29 mouse cellular contexts compared by ENCODE assay signal in the genomic region with DNA sequence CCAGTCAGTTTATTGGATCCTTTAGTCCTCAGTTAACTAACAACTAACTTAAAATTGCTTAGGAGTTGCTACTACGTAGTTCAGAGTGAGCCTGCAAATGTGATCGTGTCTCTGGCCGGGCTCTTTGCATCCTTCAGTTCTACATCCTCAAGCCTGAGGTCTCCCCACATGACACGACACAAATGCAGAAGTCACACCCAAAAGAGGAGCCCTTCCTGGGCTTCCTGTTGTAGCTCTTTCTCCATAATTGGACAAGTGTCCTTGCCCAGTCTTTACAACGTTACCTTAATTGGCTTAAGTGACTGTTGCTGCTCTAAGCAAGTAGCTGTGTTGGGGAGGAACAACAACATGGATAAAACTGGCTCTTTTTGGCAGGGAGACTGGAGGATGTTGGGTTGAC. TPM values are rescaled to one million over a fixed set of nuclear protein-coding genes. Genes with fewer than 3 reads are reported as not detected.
DNase-seq lines count a peak whose midpoint lies in the region; ATAC-seq and TF ChIP-seq lines count a peak whose summit lies in the region.
"Had no signal": no experiment of that assay in that cellular context is flagged by ENCODE, and none has a peak within 500 bp of the region (broad histone marks: within the 10 kb centered on the region; RNA-seq: fewer than 3 reads in every experiment).

No protein-coding gene starts in this region.

- H3K9me3 ChIP-seq in liver, embryonic 13.5 days (replicated peaks), result no peaks in the 10 kb centered on the region
- H3K9me3 ChIP-seq in forebrain, postnatal 0 days (ENCODE audit: low read length), result no peaks in the 10 kb centered on the region
- H3K9me3 ChIP-seq in limb, embryonic 10.5 days (replicated peaks), result no peaks in the 10 kb centered on the region
- H3K9me3 ChIP-seq: embryonic facial prominence, embryonic 13.5 days; heart, embryonic 13.5 days; hindbrain, embryonic 12.5 days; limb, embryonic 12.5 days; megakaryocyte, embryonic 14.5 days; neural tube, embryonic 12.5 days had no signal

- H3K9ac ChIP-seq in liver, embryonic 13.5 days, result peak overlapping the region; percentile 11; the same call in 1 of the 2 replicates
- no peak overlapping the region for H3K9ac ChIP-seq in forebrain, postnatal 0 days
- H3K9ac ChIP-seq: embryonic facial prominence, embryonic 13.5 days; heart, embryonic 13.5 days; hindbrain, embryonic 12.5 days; limb, embryonic 12.5 days; neural tube, embryonic 12.5 days had no signal

- H3K36me3 ChIP-seq in liver, embryonic 13.5 days, result peaks cover 16% of the 10 kb centered on the region
- H3K36me3 ChIP-seq in forebrain, postnatal 0 days (ENCODE audit: insufficient read depth), result peaks cover 11% of the 10 kb centered on the region
- peaks cover 9% of the 10 kb centered on the region for H3K36me3 ChIP-seq in limb, embryonic 10.5 days

- peaks cover 8% of the 10 kb centered on the region for H3K4me1 ChIP-seq in bone marrow macrophage, adult 2 months (ENCODE audit: control insufficient read depth, insufficient read depth, low read length)
- H3K4me1 ChIP-seq in liver, embryonic 13.5 days (replicated peaks), result peaks cover 35% of the 10 kb centered on the region
- no peaks in the 10 kb centered on the region for H3K4me1 ChIP-seq in forebrain, postnatal 0 days (ENCODE audit: insufficient read depth)
- no peaks in the 10 kb centered on the region for H3K4me1 ChIP-seq in limb, embryonic 10.5 days
- H3K4me1 ChIP-seq: hindbrain, embryonic 12.5 days; limb, embryonic 12.5 days; neural tube, embryonic 12.5 days had no signal

- TF ChIP-seq POLR2A in bone marrow macrophage, adult 2 months (IDR thresholded peaks at IDR 0.05; ENCODE audit: borderline replicate concordance, low read depth, low read length), result no peak

- H3K4me2 ChIP-seq in liver, embryonic 13.5 days, result peak overlapping the region; percentile 31
- no peak overlapping the region for H3K4me2 ChIP-seq in forebrain, postnatal 0 days (ENCODE audit: low read depth)
- H3K4me2 ChIP-seq: embryonic facial prominence, embryonic 13.5 days; hindbrain, embryonic 12.5 days; limb, embryonic 12.5 days; neural tube, embryonic 12.5 days had no signal

- peak; percentile 52 for ATAC-seq in liver, embryonic 13.5 days (ENCODE audit: low read depth)
- ATAC-seq in megakaryocyte progenitor cell, adult 5-6 weeks (replicated peaks; ENCODE audit: poor library complexity), result peak; percentile 77
- no peak for ATAC-seq in activated CD4-positive, CD25-positive, alpha-beta regulatory T cell, adult 4 months
- no peak for ATAC-seq in forebrain, postnatal 0 days
- ATAC-seq: forebrain, embryonic 14.5 days had no signal

- WGBS in liver, embryonic 13.5 days (ENCODE audit: insufficient replicate concordance), result 61% methylated on average over 5 of the region's 5 CpGs
- WGBS in forebrain, postnatal 0 days, result 85% methylated on average over 5 of the region's 5 CpGs
- 90% methylated on average over 5 of the region's 5 CpGs for WGBS in limb, embryonic 10.5 days

- H3K4me3 ChIP-seq in bone marrow macrophage, adult 2 months (ENCODE audit: insufficient read depth, low read length), result no peak overlapping the region
- no peak overlapping the region for H3K4me3 ChIP-seq in liver, embryonic 13.5 days (replicated peaks)
- no peak overlapping the region for H3K4me3 ChIP-seq in forebrain, postnatal 0 days (ENCODE audit: low read depth, low read length)
- H3K4me3 ChIP-seq in limb, embryonic 10.5 days, result no peak overlapping the region
- H3K4me3 ChIP-seq: embryonic facial prominence, embryonic 13.5 days; heart, embryonic 13.5 days; hindbrain, embryonic 12.5 days; limb, embryonic 12.5 days; neural tube, embryonic 12.5 days had no signal

- H3K27ac ChIP-seq in bone marrow macrophage, adult 2 months (ENCODE audit: insufficient read depth, low read depth, low read length), result peak overlapping the region; percentile 59
- H3K27ac ChIP-seq in liver, embryonic 13.5 days, result peak overlapping the region; percentile 69
- no peak overlapping the region for H3K27ac ChIP-seq in forebrain, postnatal 0 days (ENCODE audit: low read depth, low read length)
- H3K27ac ChIP-seq in limb, embryonic 10.5 days, result no peak overlapping the region
- H3K27ac ChIP-seq: embryonic facial prominence, embryonic 13.5 days; heart, embryonic 13.5 days; hindbrain, embryonic 12.5 days; limb, embryonic 12.5 days; neural tube, embryonic 12.5 days; stomach, postnatal 0 days had no signal

- H3K27me3 ChIP-seq in liver, embryonic 13.5 days, result no peaks in the 10 kb centered on the region
- H3K27me3 ChIP-seq in forebrain, postnatal 0 days (ENCODE audit: insufficient read depth, low read length), result no peaks in the 10 kb centered on the region
- no peaks in the 10 kb centered on the region for H3K27me3 ChIP-seq in limb, embryonic 10.5 days (ENCODE audit: low read depth, poor library complexity, severe bottlenecking)
- H3K27me3 ChIP-seq: embryonic facial prominence, embryonic 13.5 days; heart, embryonic 13.5 days; hindbrain, embryonic 12.5 days; limb, embryonic 12.5 days; megakaryocyte, embryonic 14.5 days; neural tube, embryonic 12.5 days had no signal

- TF ChIP-seq CTCF in bone marrow macrophage, adult 2 months (IDR thresholded peaks at IDR 0.05; ENCODE audit: low read depth, low read length), result no peak
- no peak for TF ChIP-seq CTCF in forebrain, postnatal 0 days (IDR thresholded peaks at IDR 0.05; ENCODE audit: low read depth)

- peak; percentile 47 for DNase-seq in 416B (ENCODE audit: low read depth)
- DNase-seq in liver, embryonic 13.5 days, result no peak
- DNase-seq in forebrain, postnatal 0 days, result no peak
- no peak for DNase-seq in limb, embryonic 10.5 days (ENCODE audit: low spot score)
- DNase-seq: adrenal gland, postnatal 36 days; B cell, adult 2 months; cerebellum, adult 11-12 months; cerebellum, postnatal 10 days; heart, postnatal 14 days; kidney, adult 2 months; kidney, postnatal 10 days; lung, adult 18-20 months; lung, postnatal 10 days; midbrain, embryonic 14.5 days; right cerebral cortex, postnatal 14 days had no signal

RNA-seq across cellular contexts. Expression of gene Zswim1, which starts 7.1 kb away (rescaled TPM):
- 5.7 and 5.8 TPM in 2 replicates for polyA plus RNA-seq in bone marrow macrophage, adult 2 months (2012; ENCODE audit: insufficient read depth, insufficient read length, missing spikeins)
- polyA plus RNA-seq in liver, embryonic 13.5 days (2015; fragmentation: Nextera tagmentation; extraction: Ambion mirVana), result 6.2 and 6.9 TPM in 2 replicates
- total RNA-seq in megakaryocyte progenitor cell, adult 5-6 weeks (2015), result 6.3 and 9.0 TPM in 2 replicates
- total RNA-seq in megakaryocyte progenitor cell, adult 5-6 weeks (2017), result 3.1 and 4.4 TPM in 2 replicates
- 10 to 100 TPM; 18.0 to 19.4 TPM for polyA plus RNA-seq in activated CD4-positive, CD25-positive, alpha-beta regulatory T cell, adult 4 months (2017; shearing (Covaris generic))
- 11.2 and 18.6 TPM in 2 replicates for total RNA-seq in forebrain, postnatal 0 days (2014; rRNA removed)
- 27.5 and 32.6 TPM in 2 replicates for polyA plus RNA-seq in forebrain, postnatal 0 days (2015; fragmentation: Nextera tagmentation; extraction: Ambion mirVana)
- 24.3 and 24.6 TPM in 2 replicates for polyA plus RNA-seq in limb, embryonic 10.5 days (2016; fragmentation: Nextera tagmentation; extraction: Ambion mirVana)

RNA-seq across cellular contexts. Expression of gene Zswim3, which starts 10.4 kb away (rescaled TPM):
- 5.0 and 7.3 TPM in 2 replicates for polyA plus RNA-seq in bone marrow macrophage, adult 2 months (2012; ENCODE audit: insufficient read depth, insufficient read length, missing spikeins)
- 4.3 and 5.1 TPM in 2 replicates for polyA plus RNA-seq in liver, embryonic 13.5 days (2015; fragmentation: Nextera tagmentation; extraction: Ambion mirVana)
- 4.3 and 6.7 TPM in 2 replicates for total RNA-seq in megakaryocyte progenitor cell, adult 5-6 weeks (2015)
- total RNA-seq in megakaryocyte progenitor cell, adult 5-6 weeks (2017), result 2.5 and 2.8 TPM in 2 replicates
- polyA plus RNA-seq in activated CD4-positive, CD25-positive, alpha-beta regulatory T cell, adult 4 months (2017; shearing (Covaris generic)), result 1 to 10 TPM; 3.8 to 5.4 TPM
- 5.5 and 6.7 TPM in 2 replicates for total RNA-seq in forebrain, postnatal 0 days (2014; rRNA removed)
- polyA plus RNA-seq in forebrain, postnatal 0 days (2015; fragmentation: Nextera tagmentation; extraction: Ambion mirVana), result 2.6 and 5.2 TPM in 2 replicates
- 9.1 and 9.9 TPM in 2 replicates for polyA plus RNA-seq in limb, embryonic 10.5 days (2016; fragmentation: Nextera tagmentation; extraction: Ambion mirVana)

RNA-seq across cellular contexts. Expression of gene Acot8, which starts 10.7 kb away (rescaled TPM):
- polyA plus RNA-seq in bone marrow macrophage, adult 2 months (2012; ENCODE audit: insufficient read depth, insufficient read length, missing spikeins), result 26.8 and 27.6 TPM in 2 replicates
- polyA plus RNA-seq in liver, embryonic 13.5 days (2015; fragmentation: Nextera tagmentation; extraction: Ambion mirVana), result 18.8 and 20.3 TPM in 2 replicates
- 13.2 and 14.2 TPM in 2 replicates for total RNA-seq in megakaryocyte progenitor cell, adult 5-6 weeks (2015)
- 22.2 and 26.4 TPM in 2 replicates for total RNA-seq in megakaryocyte progenitor cell, adult 5-6 weeks (2017)
- 10 to 100 TPM; 35.1 to 49.1 TPM for polyA plus RNA-seq in activated CD4-positive, CD25-positive, alpha-beta regulatory T cell, adult 4 months (2017; shearing (Covaris generic))
- total RNA-seq in forebrain, postnatal 0 days (2014; rRNA removed), result 17.4 and 23.0 TPM in 2 replicates
- polyA plus RNA-seq in forebrain, postnatal 0 days (2015; fragmentation: Nextera tagmentation; extraction: Ambion mirVana), result 13.7 and 17.1 TPM in 2 replicates
- polyA plus RNA-seq in limb, embryonic 10.5 days (2016; fragmentation: Nextera tagmentation; extraction: Ambion mirVana), result 14.7 and 18.4 TPM in 2 replicates

RNA-seq across cellular contexts. Expression of gene Spata25, which starts 13.0 kb away (rescaled TPM):
- polyA plus RNA-seq in bone marrow macrophage, adult 2 months (2012; ENCODE audit: insufficient read depth, insufficient read length, missing spikeins), result 1.4 TPM in 1 of 2 replicates, not detected in the other
- polyA plus RNA-seq in liver, embryonic 13.5 days (2015; fragmentation: Nextera tagmentation; extraction: Ambion mirVana), result not detected in 2 replicates
- not detected in 2 replicates for total RNA-seq in megakaryocyte progenitor cell, adult 5-6 weeks (2015)
- not detected in 2 replicates for total RNA-seq in megakaryocyte progenitor cell, adult 5-6 weeks (2017)
- polyA plus RNA-seq in activated CD4-positive, CD25-positive, alpha-beta regulatory T cell, adult 4 months (2017; shearing (Covaris generic)), result not detected
- total RNA-seq in forebrain, postnatal 0 days (2014; rRNA removed), result 0.62 and 1.00 TPM in 2 replicates
- polyA plus RNA-seq in forebrain, postnatal 0 days (2015; fragmentation: Nextera tagmentation; extraction: Ambion mirVana), result not detected in 2 replicates
- polyA plus RNA-seq in limb, embryonic 10.5 days (2016; fragmentation: Nextera tagmentation; extraction: Ambion mirVana), result 0.36 TPM in 1 of 2 replicates, not detected in the other
- total RNA-seq: adrenal gland, postnatal 36 days; gastrocnemius, adult 8-10 months; layer of hippocampus, postnatal 25 days had no signal
- polyA plus RNA-seq: embryonic facial prominence, embryonic 13.5 days; forebrain, embryonic 14.5 days; heart, embryonic 13.5 days; hindbrain, embryonic 12.5 days; kidney, adult 2 months; limb, embryonic 12.5 days; neural tube, embryonic 12.5 days; stomach, postnatal 0 days; urinary bladder, adult 2 months had no signal

RNA-seq across cellular contexts. Expression of gene Ctsa, which starts 17.3 kb away (rescaled TPM):
- 632 and 760 TPM in 2 replicates for polyA plus RNA-seq in bone marrow macrophage, adult 2 months (2012; ENCODE audit: insufficient read depth, insufficient read length, missing spikeins)
- 65.4 and 69.2 TPM in 2 replicates for polyA plus RNA-seq in liver, embryonic 13.5 days (2015; fragmentation: Nextera tagmentation; extraction: Ambion mirVana)
- 69.5 and 69.8 TPM in 2 replicates for total RNA-seq in megakaryocyte progenitor cell, adult 5-6 weeks (2015)
- total RNA-seq in megakaryocyte progenitor cell, adult 5-6 weeks (2017), result 71.5 and 77.0 TPM in 2 replicates
- polyA plus RNA-seq in activated CD4-positive, CD25-positive, alpha-beta regulatory T cell, adult 4 months (2017; shearing (Covaris generic)), result 100 to 1,000 TPM; 215 to 216 TPM
- 86.2 and 93.8 TPM in 2 replicates for total RNA-seq in forebrain, postnatal 0 days (2014; rRNA removed)
- 83.5 and 95.3 TPM in 2 replicates for polyA plus RNA-seq in forebrain, postnatal 0 days (2015; fragmentation: Nextera tagmentation; extraction: Ambion mirVana)
- polyA plus RNA-seq in limb, embryonic 10.5 days (2016; fragmentation: Nextera tagmentation; extraction: Ambion mirVana), result 93.0 and 105 TPM in 2 replicates

Comparison
In these comparisons a context has a peak if more than half of its experiments do, and no peak if none do; other contexts are left out.
1. H3K27ac ChIP-seq: peak in bone marrow macrophage, adult 2 months (single experiment) and liver, embryonic 13.5 days (single experiment); none in forebrain, postnatal 0 days (single experiment) and limb, embryonic 10.5 days (single experiment).
2. ATAC-seq: peak in liver, embryonic 13.5 days (single experiment) and megakaryocyte progenitor cell, adult 5-6 weeks (single experiment); none in activated CD4-positive, CD25-positive, alpha-beta regulatory T cell, adult 4 months (single experiment) and forebrain, postnatal 0 days (single experiment).